Mouse (Mus musculus): ENCODE results near the gene Shank2. TPM values are rescaled to one million over a fixed set of nuclear protein-coding genes. Genes with fewer than 3 reads are reported as not detected.

Gene Shank2
- total RNA-seq (2017): 0.10 TPM in 1 of 3 replicates, not detected in the others

- no peak for ATAC-seq (replicated peaks; ENCODE audit: insufficient number of reproducible peaks, low FRiP score, low TSS enrichment, poor library complexity, severe bottlenecking)
Measured at GRCm38 (mm10) chr7:144001628-144002027, at the start of gene Shank2. Gene Shank2 (plus strand): TSS chr7:144001928.

- ATAC-seq (replicated peaks; ENCODE audit: insufficient number of reproducible peaks, low FRiP score, low TSS enrichment, poor library complexity, severe bottlenecking): no peak
Measured at GRCm38 (mm10) chr7:143952130-143952529, 49.6 kb upstream of the Shank2 start.

GRCm38 (mm10) chr7:143956575-143957295 is 45.0 kb upstream of the Shank2 start:
- no peak for ATAC-seq (replicated peaks; ENCODE audit: insufficient number of reproducible peaks, low FRiP score, low TSS enrichment, poor library complexity, severe bottlenecking)

- ATAC-seq (replicated peaks; ENCODE audit: insufficient number of reproducible peaks, low FRiP score, low TSS enrichment, poor library complexity, severe bottlenecking): no peak
Measured at GRCm38 (mm10) chr7:143958030-143958565, 43.6 kb upstream of the Shank2 start.

GRCm38 (mm10) chr7:143963813-143964212 is 37.9 kb upstream of the Shank2 start:
- ATAC-seq (replicated peaks; ENCODE audit: insufficient number of reproducible peaks, low FRiP score, low TSS enrichment, poor library complexity, severe bottlenecking): no peak

GRCm38 (mm10) chr7:143966621-143967020 is 35.1 kb upstream of the Shank2 start:
- ATAC-seq (replicated peaks; ENCODE audit: insufficient number of reproducible peaks, low FRiP score, low TSS enrichment, poor library complexity, severe bottlenecking): no peak

GRCm38 (mm10) chr7:143977491-143977830 is 24.3 kb upstream of the Shank2 start:
- ATAC-seq (replicated peaks; ENCODE audit: insufficient number of reproducible peaks, low FRiP score, low TSS enrichment, poor library complexity, severe bottlenecking): no peak

GRCm38 (mm10) chr7:143977831-143978682 is 23.7 kb upstream of the Shank2 start:
- ATAC-seq (replicated peaks; ENCODE audit: insufficient number of reproducible peaks, low FRiP score, low TSS enrichment, poor library complexity, severe bottlenecking): no peak

- ATAC-seq (replicated peaks; ENCODE audit: insufficient number of reproducible peaks, low FRiP score, low TSS enrichment, poor library complexity, severe bottlenecking): no peak
Measured at GRCm38 (mm10) chr7:143978741-143979371, 22.9 kb upstream of the Shank2 start.

- no peak for ATAC-seq (replicated peaks; ENCODE audit: insufficient number of reproducible peaks, low FRiP score, low TSS enrichment, poor library complexity, severe bottlenecking)
Measured at GRCm38 (mm10) chr7:143979986-143980385, 21.7 kb upstream of the Shank2 start.

GRCm38 (mm10) chr7:143986281-143986680 is 15.4 kb upstream of the Shank2 start:
- no peak for ATAC-seq (replicated peaks; ENCODE audit: insufficient number of reproducible peaks, low FRiP score, low TSS enrichment, poor library complexity, severe bottlenecking)

GRCm38 (mm10) chr7:143991160-143991559 is 10.6 kb upstream of the Shank2 start:
- ATAC-seq (replicated peaks; ENCODE audit: insufficient number of reproducible peaks, low FRiP score, low TSS enrichment, poor library complexity, severe bottlenecking): no peak

GRCm38 (mm10) chr7:143999073-143999472 is 2.7 kb upstream of the Shank2 start:
- no peak for ATAC-seq (replicated peaks; ENCODE audit: insufficient number of reproducible peaks, low FRiP score, low TSS enrichment, poor library complexity, severe bottlenecking)

GRCm38 (mm10) chr7:144003471-144003870 is 1.7 kb downstream of the Shank2 start:
- no peak for ATAC-seq (replicated peaks; ENCODE audit: insufficient number of reproducible peaks, low FRiP score, low TSS enrichment, poor library complexity, severe bottlenecking)

- no peak; the same call in 1 of the 2 replicates for ATAC-seq (replicated peaks; ENCODE audit: insufficient number of reproducible peaks, low FRiP score, low TSS enrichment, poor library complexity, severe bottlenecking)
Measured at GRCm38 (mm10) chr7:144008079-144008478, 6.4 kb downstream of the Shank2 start.

- ATAC-seq (replicated peaks; ENCODE audit: insufficient number of reproducible peaks, low FRiP score, low TSS enrichment, poor library complexity, severe bottlenecking): no peak
Measured at GRCm38 (mm10) chr7:144008985-144009384, 7.3 kb downstream of the Shank2 start.

- ATAC-seq (replicated peaks; ENCODE audit: insufficient number of reproducible peaks, low FRiP score, low TSS enrichment, poor library complexity, severe bottlenecking): no peak
Measured at GRCm38 (mm10) chr7:144014485-144014884, 12.8 kb downstream of the Shank2 start.

- no peak for ATAC-seq (replicated peaks; ENCODE audit: insufficient number of reproducible peaks, low FRiP score, low TSS enrichment, poor library complexity, severe bottlenecking)
Measured at GRCm38 (mm10) chr7:144021801-144022200, 20.1 kb downstream of the Shank2 start.

GRCm38 (mm10) chr7:144022682-144023081 is 21.0 kb downstream of the Shank2 start:
- no peak for ATAC-seq (replicated peaks; ENCODE audit: insufficient number of reproducible peaks, low FRiP score, low TSS enrichment, poor library complexity, severe bottlenecking)
